11 mouse cellular contexts compared by ENCODE assay signal in genomic region chr15:103060021-103060340, GRCm38 (mm10). TPM values are rescaled to one million over a fixed set of nuclear protein-coding genes. Genes with fewer than 3 reads are reported as not detected.
DNase-seq lines count a peak whose midpoint lies in the region; ATAC-seq and TF ChIP-seq lines count a peak whose summit lies in the region.
"Had no signal": no experiment of that assay in that cellular context is flagged by ENCODE, and none has a peak within 500 bp of the region (broad histone marks: within the 10 kb centered on the region; RNA-seq: fewer than 3 reads in every experiment).

No protein-coding gene starts in this region.

- no peaks in the 10 kb centered on the region for H3K27me3 ChIP-seq in neural tube, embryonic 11.5 days (ENCODE audit: control insufficient read depth, insufficient read depth, low read length)
- H3K27me3 ChIP-seq in limb, embryonic 13.5 days: peaks cover 95% of the 10 kb centered on the region
- H3K27me3 ChIP-seq in stomach, postnatal 0 days (ENCODE audit: control insufficient read depth, insufficient read depth, low read length): no peaks in the 10 kb centered on the region

- H3K9ac ChIP-seq in neural tube, embryonic 11.5 days (ENCODE audit: low read length): peak overlapping the region; percentile 95
- H3K9ac ChIP-seq in limb, embryonic 13.5 days: no peak overlapping the region
- H3K9ac ChIP-seq in stomach, postnatal 0 days (ENCODE audit: low read length): peak overlapping the region; percentile 70

- peak overlapping the region; percentile 79 for H3K4me2 ChIP-seq in neural tube, embryonic 11.5 days (ENCODE audit: low read depth)
- H3K4me2 ChIP-seq in limb, embryonic 13.5 days (replicated peaks): peak overlapping the region; percentile 50
- H3K4me2 ChIP-seq in stomach, postnatal 0 days (replicated peaks; ENCODE audit: low read depth): peak overlapping the region; percentile 50

- WGBS in neural tube, embryonic 11.5 days: 3% methylated on average over 11 of the region's 11 CpGs
- WGBS in limb, embryonic 13.5 days: 14% methylated on average over 11 of the region's 11 CpGs
- 32% methylated on average over 11 of the region's 11 CpGs for WGBS in stomach, postnatal 0 days

- intact Hi-C loops in gastrocnemius, adult 2 months (cut with DNase I): no loop called here

- no peak for TF ChIP-seq CTCF in gastrocnemius, adult 2 months (IDR thresholded peaks at IDR 0.05)
- TF ChIP-seq CTCF in stomach, postnatal 0 days (IDR thresholded peaks at IDR 0.05; ENCODE audit: low read depth): no peak

- H3K36me3 ChIP-seq in neural tube, embryonic 11.5 days (ENCODE audit: control insufficient read depth, insufficient read depth, low read length): no peaks in the 10 kb centered on the region
- no peaks in the 10 kb centered on the region for H3K36me3 ChIP-seq in limb, embryonic 13.5 days
- no peaks in the 10 kb centered on the region for H3K36me3 ChIP-seq in stomach, postnatal 0 days (ENCODE audit: control insufficient read depth, insufficient read depth, low read length)

- no peak for DNase-seq in gastrocnemius, adult 2 months
- no peak for DNase-seq in gastrocnemius, adult 8-10 months (ENCODE audit: low spot score in 2 of 2)
- DNase-seq in neural tube, embryonic 11.5 days (ENCODE audit: low spot score): no peak
- DNase-seq in neural tube, embryonic 10.5 days (ENCODE audit: extremely low spot score, low spot score): no peak
- DNase-seq in stomach, postnatal 0 days (ENCODE audit: low spot score): peak; percentile 41
- DNase-seq in heart, adult 11 months: no peak
- no peak for DNase-seq in urinary bladder, postnatal 25 days (ENCODE audit: low spot score)

- peaks cover 62% of the 10 kb centered on the region for H3K4me1 ChIP-seq in neural tube, embryonic 11.5 days (ENCODE audit: control insufficient read depth, insufficient read depth, low read length)
- peaks cover 26% of the 10 kb centered on the region for H3K4me1 ChIP-seq in limb, embryonic 13.5 days
- H3K4me1 ChIP-seq in stomach, postnatal 0 days (replicated peaks; ENCODE audit: control insufficient read depth, insufficient read depth): 0 out of 2 replicates have a peak, but pooled peaks cover 2% of the 10 kb centered on the region

- no peak for TF ChIP-seq EP300 in stomach, postnatal 0 days (optimal IDR thresholded peaks at IDR 0.05)

- peak; percentile 24 for ATAC-seq in neural tube, embryonic 11.5 days (ENCODE audit: insufficient read depth, low FRiP score, low TSS enrichment)
- no peak for ATAC-seq in limb, embryonic 13.5 days (ENCODE audit: low FRiP score, low read depth)
- no peak; the same call in 1 of the 2 replicates for ATAC-seq in stomach, postnatal 0 days (ENCODE audit: low FRiP score, low TSS enrichment)

- no peaks in the 10 kb centered on the region for H3K9me3 ChIP-seq in neural tube, embryonic 11.5 days (ENCODE audit: control insufficient read depth, low read length)
- no peaks in the 10 kb centered on the region for H3K9me3 ChIP-seq in limb, embryonic 13.5 days
- H3K9me3 ChIP-seq in stomach, postnatal 0 days (ENCODE audit: control insufficient read depth, low read length): no peaks in the 10 kb centered on the region

- peak overlapping the region; percentile 65; the same call in 1 of the 2 replicates for H3K4me3 ChIP-seq in gastrocnemius, adult 2 months
- peak overlapping the region; percentile 56 for H3K4me3 ChIP-seq in neural tube, embryonic 11.5 days (ENCODE audit: low read depth, low read length)
- H3K4me3 ChIP-seq in limb, embryonic 13.5 days: no peak overlapping the region
- H3K4me3 ChIP-seq in stomach, postnatal 0 days (ENCODE audit: low read depth, low read length): peak overlapping the region; percentile 44

- peak overlapping the region; percentile 76 for H3K27ac ChIP-seq in gastrocnemius, adult 2 months
- peak overlapping the region; percentile 98 for H3K27ac ChIP-seq in neural tube, embryonic 11.5 days (ENCODE audit: low read depth, low read length)
- no peak overlapping the region for H3K27ac ChIP-seq in limb, embryonic 13.5 days
- H3K27ac ChIP-seq in stomach, postnatal 0 days (replicated peaks): peak overlapping the region; percentile 95

RNA-seq across cellular contexts. Expression of gene Hoxc4, which starts 41.2 kb away (rescaled TPM):
- total RNA-seq in gastrocnemius, adult 2 months (2021): 1 to 10 TPM; 4.3 to 4.6 TPM
- 1 to 10 TPM; 4.6 to 5.6 (median 4.7) TPM for total RNA-seq in gastrocnemius, adult 8-10 months (2022)
- polyA plus RNA-seq in neural tube, embryonic 11.5 days (2014; fragmentation: Nextera tagmentation; extraction: Ambion mirVana): 62.6 and 67.3 TPM in 2 replicates
- 4.8 and 4.9 TPM in 2 replicates for polyA plus RNA-seq in limb, embryonic 13.5 days (2015; fragmentation: Nextera tagmentation; extraction: Ambion mirVana)
- 9.6 and 10.4 TPM in 2 replicates for polyA plus RNA-seq in stomach, postnatal 0 days (2015; fragmentation: Nextera tagmentation; extraction: Ambion mirVana)
- total RNA-seq: layer of hippocampus, adult 8-10 months; left cerebral cortex, postnatal 36 days; neutrophil, adult 5-6 weeks had no signal
